Mouse (Mus musculus): Measurements from ENCODE around the gene Sorbs1. TPM values are rescaled to one million over a fixed set of nuclear protein-coding genes. Genes with fewer than 3 reads are reported as not detected.
A peak's percentile ranks its signal among the peaks of the same experiment; 100 is the strongest.

Sorbs1 gene
- total RNA-seq, 2 experiments from 2014 or later: 0.15 to 7.9 TPM

- ATAC-seq (replicated peaks; ENCODE audit: poor library complexity, severe bottlenecking): no peak
Observed at GRCm38 (mm10) chr19:40414386-40414785, 99.2 kb downstream of the Sorbs1 start.

DNA sequence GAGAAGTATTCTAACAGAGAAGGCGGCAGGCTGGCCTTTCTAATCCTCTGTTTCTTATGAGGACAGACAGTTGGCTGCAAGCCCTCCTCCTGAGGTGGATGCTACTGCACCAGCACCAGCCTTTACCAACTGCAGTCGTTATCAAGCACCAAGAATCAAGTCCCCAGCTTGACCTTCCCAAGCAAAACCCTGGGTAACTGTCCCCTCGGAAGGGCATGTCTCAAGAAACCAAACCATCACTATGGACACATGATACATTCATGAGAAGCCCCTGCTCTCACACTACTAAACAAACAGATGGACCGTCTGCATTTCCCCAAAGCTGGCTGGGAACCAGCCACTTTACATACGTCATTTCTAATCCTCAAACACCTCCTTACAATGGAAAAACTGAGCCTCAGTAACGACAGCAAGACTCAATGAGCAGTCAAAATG is 102.2 kb downstream of the Sorbs1 start:
- no peak for ATAC-seq (replicated peaks; ENCODE audit: poor library complexity, severe bottlenecking)

DNA sequence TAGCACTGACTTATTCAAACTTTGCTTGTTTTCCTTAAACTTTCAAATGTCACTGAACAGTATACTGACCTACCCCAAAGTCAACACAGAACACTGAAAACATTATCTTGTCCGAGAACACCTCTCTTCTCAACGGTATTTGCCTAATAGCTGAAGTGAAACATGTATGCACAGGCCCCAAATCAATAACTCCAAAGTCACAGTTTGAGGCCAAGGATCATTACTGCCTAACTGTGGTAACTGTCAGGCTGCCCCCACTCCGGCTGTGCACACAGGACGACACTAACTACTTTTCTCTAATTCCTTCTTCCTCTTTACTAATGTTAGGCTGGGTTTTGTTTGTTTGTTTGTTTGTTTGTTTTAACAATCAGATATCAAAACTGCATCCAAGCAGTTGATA is 103.1 kb downstream of the Sorbs1 start:
- ATAC-seq (replicated peaks; ENCODE audit: poor library complexity, severe bottlenecking): no peak

GRCm38 (mm10) chr19:40410109-40410508 is 103.5 kb downstream of the Sorbs1 start:
- ATAC-seq (replicated peaks; ENCODE audit: poor library complexity, severe bottlenecking): no peak

DNA sequence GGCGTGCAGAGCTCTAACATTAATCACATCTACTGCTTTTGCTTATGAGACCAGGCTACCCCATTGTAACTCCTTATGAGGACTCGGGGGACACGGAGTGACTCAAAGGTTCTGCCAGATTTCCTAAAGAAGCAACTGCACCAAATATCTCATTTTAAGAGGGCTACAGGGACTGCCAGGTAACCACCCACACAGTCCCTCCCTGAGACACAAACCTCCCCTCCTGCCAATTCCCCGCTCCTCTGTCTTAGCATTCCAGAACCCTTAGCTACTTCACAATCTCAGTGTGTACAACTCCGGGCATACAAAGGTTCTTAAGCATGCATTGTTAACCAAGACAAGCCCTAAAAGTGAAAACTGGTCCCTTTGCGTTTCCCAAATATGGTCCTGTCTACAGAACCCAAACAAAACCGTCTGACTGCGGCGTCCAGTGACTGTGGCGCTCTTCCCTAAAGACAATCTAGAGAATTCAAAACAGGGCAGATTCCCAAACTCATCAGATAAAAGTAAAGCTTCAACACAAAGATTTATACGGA is 104.0 kb downstream of the Sorbs1 start:
- no peak for ATAC-seq (replicated peaks; ENCODE audit: poor library complexity, severe bottlenecking)

GRCm38 (mm10) chr19:40407186-40407585 is 106.4 kb downstream of the Sorbs1 start:
- no peak for ATAC-seq (replicated peaks; ENCODE audit: poor library complexity, severe bottlenecking)

DNA sequence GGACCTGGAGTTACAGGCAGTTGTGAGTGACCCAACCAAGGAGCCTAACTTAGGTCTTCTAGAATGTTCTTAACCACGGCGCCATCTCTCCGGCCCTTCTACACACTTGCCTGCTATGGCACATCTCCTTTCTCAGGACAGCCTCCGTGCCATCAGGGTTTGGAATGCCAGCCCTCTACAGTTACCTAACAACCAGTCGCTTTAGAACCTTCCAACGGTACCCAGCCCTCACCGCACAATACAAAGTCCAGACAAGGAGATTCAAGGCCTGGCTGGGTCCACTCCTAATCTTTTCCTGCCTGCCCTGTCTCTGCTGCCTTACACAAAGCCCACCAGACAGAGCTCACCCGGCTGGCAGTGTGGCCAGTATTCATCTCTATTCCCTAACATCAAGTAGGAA is 106.9 kb downstream of the Sorbs1 start:
- no peak for ATAC-seq (replicated peaks; ENCODE audit: poor library complexity, severe bottlenecking)

DNA sequence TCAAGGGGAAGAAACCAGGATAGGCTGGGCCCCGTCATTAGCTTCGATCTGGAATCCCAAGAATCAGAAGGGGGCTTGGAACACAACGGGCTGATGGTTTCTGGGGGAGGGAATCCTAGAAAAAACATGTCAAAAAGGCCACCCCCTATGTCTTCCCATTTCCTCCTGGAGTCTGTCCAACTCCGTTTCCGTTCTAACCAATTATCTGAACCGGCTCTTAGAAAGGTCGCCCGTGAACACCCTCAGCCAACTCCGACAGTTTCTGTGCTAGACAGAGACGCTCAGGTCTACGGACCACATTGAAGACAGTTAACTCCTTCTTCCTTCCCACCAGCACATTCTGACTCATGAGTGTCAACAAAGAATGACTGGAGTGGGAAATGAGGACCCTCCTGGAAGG is 107.8 kb downstream of the Sorbs1 start:
- no peak for ATAC-seq (replicated peaks; ENCODE audit: poor library complexity, severe bottlenecking)

DNA sequence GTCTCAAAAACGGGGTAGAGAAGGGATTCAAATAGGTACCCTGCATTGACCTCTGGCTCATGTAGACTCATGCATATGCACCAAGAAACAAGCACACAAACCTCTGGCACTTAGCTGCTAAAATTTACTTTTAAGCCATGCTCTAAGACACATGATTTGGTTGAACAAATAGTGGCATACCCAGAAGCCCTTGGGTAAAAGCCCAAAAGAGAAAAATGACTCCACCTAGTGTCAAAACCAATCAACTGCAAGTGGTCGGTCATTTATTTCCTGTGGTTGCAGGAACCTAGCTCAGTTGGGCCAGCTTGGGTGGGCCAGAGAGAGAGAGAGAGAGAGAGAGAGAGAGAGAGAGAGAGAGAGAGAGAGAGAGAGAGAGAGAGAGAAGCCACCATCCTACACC is 109.0 kb downstream of the Sorbs1 start:
- peak; percentile 36; the same call in 1 of the 2 replicates for ATAC-seq (replicated peaks; ENCODE audit: poor library complexity, severe bottlenecking)

DNA sequence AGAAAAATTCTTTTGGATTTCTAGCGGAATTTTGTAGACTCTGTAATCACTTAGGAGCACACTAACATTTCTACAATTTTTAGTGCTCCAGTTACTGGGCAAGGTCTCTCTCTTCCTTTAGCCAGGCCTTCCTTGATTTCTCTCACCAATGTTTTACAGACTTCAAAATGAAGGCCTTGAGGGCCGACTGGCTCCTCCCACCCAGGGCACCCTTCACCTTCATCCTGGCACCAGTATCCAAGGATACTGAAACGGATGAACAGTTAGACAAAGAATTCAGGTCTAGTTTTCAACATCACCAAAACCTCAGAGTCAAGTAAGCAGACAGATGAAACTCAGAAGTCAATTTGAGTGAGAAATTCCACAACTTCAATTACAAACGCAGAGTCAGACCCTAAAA is 109.6 kb downstream of the Sorbs1 start:
- ATAC-seq (replicated peaks; ENCODE audit: poor library complexity, severe bottlenecking): no peak

GRCm38 (mm10) chr19:40402155-40402963 is 111.2 kb downstream of the Sorbs1 start:
- peak; percentile 4; the same call in 1 of the 2 replicates for ATAC-seq (replicated peaks; ENCODE audit: poor library complexity, severe bottlenecking)

- peak; percentile 95 for ATAC-seq (replicated peaks; ENCODE audit: poor library complexity, severe bottlenecking)
Observed at GRCm38 (mm10) chr19:40401213-40401612, 112.4 kb downstream of the Sorbs1 start.

GRCm38 (mm10) chr19:40400426-40401030 is 113.1 kb downstream of the Sorbs1 start:
- no peak for ATAC-seq (replicated peaks; ENCODE audit: poor library complexity, severe bottlenecking)

DNA sequence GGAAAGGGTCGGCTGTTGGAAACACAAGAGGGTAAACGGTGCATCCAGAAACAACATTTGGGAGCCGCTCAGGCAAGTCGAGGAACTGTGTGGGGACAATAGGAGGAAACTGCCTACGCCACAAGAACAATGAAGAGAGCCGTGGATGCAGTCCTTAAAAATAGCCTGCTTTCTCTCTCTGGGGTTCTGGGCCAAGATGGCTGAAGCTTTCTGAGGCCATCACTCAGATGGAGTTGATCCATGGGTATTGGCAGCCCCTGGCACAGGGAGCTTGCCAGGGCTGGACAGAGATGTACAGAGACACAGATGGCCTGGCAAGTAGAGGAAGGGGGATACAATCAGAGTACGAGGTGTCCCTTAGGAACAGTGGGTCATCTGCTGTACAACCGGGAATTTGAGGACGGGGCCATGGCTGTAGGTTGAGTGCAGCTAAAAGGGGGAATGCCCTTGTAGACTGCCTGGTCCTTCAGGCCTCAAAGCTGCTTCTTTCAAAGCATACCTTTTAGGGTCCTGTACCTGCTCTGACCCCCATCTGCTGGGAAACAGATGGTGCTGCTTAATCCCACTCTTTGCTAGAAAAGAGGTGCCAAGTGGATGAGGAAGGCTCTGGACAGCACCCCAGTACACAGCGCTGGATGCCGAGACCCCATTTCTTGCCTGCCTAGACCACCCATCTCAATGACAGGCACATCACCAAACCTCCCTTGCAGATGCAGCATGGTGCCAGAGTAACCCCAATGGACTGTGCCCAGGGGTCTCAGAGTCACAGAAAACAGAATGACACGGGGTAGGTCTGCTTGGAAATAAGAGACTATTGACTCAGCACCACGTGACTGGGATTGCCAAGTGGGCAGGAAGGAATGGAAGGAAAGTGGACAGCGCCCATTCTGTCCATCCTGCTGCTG is 117.6 kb downstream of the Sorbs1 start:
- no peak for ATAC-seq (replicated peaks; ENCODE audit: poor library complexity, severe bottlenecking)

GRCm38 (mm10) chr19:40395321-40395695 is 118.3 kb downstream of the Sorbs1 start:
- peak; percentile 21; the same call in 1 of the 2 replicates for ATAC-seq (replicated peaks; ENCODE audit: poor library complexity, severe bottlenecking)

DNA sequence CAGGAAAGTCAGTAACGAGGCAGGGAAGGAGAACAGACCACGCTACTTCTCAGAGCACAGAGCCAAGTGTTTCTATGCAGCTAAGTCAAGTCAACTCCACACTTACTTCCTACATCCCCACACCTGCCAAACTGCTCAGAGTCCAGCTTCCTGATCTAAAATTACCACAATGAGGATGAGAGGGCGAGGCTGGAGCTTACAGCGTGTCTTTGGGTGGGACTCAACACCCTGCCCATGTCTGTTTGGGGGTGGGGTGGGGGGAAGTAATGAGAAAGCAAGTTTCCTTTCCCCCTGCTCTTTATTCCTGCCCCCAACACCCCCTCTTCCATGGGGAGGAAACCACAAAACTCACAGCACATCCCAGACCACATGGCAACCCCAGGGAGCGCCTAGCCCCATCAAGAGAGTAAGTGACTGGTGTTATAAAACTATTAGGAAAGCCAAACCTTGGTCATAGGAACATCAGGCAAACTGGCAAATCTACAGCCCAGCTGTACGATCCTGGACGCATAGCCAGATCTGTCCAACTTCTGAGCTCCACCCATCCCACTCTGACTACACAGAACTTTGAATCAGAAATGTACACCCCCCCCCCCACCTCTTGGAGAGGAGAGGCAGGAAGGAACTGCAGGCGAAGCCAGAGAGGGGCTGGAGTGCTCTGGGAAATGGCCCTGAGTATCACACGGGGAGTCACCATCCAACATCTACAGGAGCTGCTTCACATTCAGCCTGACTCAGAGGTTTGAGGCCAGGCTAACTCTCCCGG is 118.8 kb downstream of the Sorbs1 start:
- peak; percentile 67 for ATAC-seq (replicated peaks; ENCODE audit: poor library complexity, severe bottlenecking)

GRCm38 (mm10) chr19:40392795-40393392 is 120.7 kb downstream of the Sorbs1 start:
- no peak for ATAC-seq (replicated peaks; ENCODE audit: poor library complexity, severe bottlenecking)

DNA sequence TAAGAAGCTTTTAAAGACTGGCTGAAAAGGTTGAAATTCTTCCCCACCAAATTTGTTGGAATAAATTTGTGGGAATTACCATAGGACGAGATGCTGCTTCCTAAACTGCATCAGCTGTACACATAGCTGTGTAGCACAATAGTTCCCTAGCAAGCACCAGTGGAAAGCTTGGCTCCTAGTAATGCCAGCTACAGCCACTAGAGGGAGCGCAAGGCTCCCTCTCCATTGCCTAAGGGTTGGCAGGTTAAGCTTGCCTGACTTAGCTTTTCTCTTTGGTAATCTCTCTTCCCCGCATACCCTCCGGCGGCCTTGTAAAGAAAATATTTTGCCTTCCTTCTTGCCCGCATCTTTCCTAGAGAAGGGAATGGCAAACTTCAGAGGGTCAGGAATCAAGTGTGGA is 122.1 kb downstream of the Sorbs1 start:
- ATAC-seq (replicated peaks; ENCODE audit: poor library complexity, severe bottlenecking): peak; percentile 75

DNA sequence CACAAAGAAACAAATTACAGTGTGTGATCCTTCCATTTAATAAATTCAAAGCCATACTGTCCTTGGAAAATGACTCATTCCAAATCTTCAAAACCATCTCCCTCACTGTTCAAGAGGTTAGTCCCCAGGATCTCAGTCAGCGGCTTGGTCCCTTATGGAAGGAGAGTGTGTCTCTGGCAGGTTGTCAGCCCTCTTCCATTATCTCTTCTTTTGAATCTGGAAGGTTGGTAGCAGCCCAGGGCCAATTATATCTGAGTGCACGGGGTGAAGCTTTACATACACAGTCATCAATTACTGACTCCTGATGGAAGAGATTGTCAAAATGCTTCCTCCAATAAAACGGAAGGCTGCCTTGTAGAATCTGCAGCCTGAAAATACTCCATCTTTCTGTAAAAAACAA is 126.7 kb downstream of the Sorbs1 start:
- no peak for ATAC-seq (replicated peaks; ENCODE audit: poor library complexity, severe bottlenecking)

All from granulocyte monocyte progenitor cell, adult 5-6 weeks (primary cell).